Mouse (Mus musculus) hindlimb bud, embryonic 11.5 days (tissue): ENCODE measurements around the gene Mccc1.

Experiments
- DNase-seq: peaks from one replicate; pipeline ENCODE4 v3.0.0-alpha.2; 2012; ENCODE audit warnings: low read depth, low spot score; ENCODE audit errors: extremely low spot score

Mccc1 gene

DNA sequence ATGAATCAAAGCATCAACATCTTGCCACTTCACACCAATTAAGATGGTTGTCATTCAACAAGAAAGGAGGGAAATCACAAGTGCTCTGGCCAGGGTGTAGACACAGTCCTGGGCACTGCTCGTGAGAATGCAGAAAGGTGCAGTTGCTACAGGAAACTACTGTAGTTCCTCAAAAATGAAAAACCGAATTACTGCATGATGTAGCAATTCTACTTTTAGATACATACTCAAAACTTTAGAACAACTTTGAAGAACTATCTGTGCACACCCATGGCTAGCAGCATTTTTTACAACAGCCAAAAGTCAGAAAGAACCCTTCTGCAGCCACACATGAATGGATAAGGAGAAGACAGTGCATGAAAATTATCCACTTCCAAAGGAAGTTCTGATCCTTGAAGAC, 34.0 kb downstream of the Mccc1 start:
- DNase-seq = no peak

DNA sequence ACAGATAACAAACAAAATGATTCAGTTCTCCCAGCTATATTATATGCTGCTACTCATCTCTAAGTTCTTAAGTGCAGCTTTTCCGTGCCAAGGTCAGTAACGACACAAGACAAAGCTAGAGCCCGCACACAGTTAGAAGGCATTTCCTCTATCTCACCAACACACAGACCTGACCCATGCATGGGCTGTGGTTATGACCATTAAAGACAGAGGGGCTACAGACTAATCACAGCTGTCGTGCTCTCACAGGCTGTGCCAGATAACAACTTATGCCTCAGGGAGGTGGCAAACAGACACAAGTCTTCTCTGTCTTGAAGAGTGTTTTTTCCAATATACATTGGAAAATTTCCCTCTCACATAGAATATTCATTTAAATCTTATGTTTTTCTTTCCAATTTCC, 35.5 kb downstream of the Mccc1 start:
- no peak for DNase-seq

DNA sequence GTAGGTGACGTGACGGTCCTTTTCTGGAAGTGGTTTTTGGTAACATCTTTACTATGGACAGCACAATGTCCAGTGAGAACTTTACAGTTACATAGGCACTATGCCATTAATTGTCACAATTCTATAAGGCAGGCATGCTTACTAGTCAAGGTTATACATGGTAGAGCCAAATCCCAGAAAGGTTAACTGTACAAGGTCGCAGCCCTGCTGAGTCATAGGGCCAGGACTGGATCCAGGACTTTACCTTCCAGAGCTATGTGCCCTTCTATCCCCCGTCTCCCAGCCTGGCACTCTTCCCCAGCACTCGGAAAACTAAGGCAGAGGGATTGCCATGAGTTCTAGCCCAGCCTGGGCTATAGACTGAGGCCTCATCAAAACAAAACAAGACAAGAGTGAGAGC, 36.6 kb downstream of the Mccc1 start:
- DNase-seq = no peak

DNA sequence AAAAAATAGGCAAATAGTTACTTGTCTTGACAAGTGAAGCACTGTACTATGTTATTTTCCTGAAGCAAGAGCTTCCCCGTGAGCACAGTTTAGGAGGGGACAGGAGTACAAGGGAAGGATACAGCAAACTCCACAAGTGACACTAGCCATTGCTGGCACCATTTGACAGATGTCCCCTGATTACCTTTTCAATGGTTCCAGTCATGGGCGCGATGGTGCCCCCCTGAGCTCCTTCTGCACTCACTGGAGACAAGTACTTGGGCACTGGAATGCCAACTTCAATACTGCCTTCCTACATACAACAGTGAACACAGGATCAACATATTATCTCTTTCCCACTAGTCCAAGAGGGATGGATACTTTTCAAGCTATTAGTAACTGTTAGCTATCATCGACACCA, 37.1 kb downstream of the Mccc1 start:
- no peak for DNase-seq

DNA sequence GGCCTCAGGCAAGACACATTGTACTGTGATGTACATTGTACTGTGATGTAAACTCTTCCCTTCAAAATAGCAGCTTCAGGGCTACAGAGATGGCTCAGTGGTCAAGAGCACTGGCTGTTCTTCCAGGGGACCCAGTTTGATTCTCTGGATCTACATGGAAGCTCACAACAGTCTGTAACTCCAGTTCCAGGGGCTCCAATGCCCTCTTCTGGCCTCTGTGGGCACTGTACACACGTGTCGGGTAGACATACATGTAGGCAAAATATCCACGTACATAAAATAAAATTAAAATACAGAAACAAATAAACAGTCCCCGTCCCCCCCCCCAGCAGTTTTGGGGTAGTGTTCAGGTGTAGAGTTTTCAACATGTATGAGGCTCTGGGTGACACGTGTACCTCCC, 37.5 kb downstream of the Mccc1 start:
- no peak for DNase-seq

DNA sequence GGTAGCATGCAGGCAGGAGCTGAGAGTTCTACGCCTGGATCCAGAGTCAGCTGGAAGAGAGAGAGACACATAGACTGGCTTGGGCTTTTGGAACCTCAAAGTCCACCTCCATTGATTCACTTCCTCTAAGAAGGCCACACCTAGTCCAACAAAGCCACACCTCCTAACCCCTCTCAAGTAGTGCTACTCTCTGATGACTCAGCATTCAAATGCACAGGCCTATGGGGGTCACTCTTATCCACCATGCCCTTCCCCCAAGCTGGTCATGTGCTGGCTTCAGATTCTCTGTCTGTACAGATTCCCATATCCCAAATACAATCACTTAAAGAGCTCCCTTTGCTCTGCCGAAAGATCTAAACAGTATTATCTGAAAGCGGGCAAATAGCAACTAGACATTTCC, 43.2 kb downstream of the Mccc1 start:
- no peak for DNase-seq

DNA sequence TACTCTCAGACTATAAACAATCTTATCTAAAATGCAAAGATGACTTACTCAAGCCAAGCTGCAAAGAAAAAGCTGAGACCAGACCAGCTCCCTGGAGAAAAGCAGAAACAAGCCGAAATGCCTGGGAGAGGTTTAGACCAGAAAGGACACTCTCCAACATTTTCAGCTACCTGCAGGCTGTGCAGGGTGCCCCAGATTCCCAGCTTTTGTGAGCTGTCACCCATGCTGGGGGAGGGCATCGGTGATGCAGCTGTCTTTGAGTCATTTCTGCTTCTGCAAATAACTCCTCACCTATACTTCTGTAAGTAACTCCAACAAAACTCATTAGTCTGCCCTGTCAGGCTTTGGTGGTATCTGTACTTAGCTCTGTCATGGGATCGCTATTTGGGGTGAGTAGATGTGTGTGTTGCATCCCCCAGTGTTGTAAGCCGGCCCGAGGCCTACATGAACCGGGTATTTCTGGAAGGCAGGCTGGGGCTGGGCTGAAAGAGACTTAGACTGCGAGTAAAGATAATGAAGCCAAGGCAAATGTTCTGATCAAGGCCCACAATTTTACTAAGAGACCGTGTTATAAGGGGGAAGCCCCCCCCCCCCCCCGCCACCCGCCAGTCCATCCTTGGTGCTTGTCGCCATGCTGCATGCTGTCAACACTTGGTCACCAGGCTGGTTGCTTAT, 45.4 kb downstream of the Mccc1 start:
- DNase-seq = no peak

DNA sequence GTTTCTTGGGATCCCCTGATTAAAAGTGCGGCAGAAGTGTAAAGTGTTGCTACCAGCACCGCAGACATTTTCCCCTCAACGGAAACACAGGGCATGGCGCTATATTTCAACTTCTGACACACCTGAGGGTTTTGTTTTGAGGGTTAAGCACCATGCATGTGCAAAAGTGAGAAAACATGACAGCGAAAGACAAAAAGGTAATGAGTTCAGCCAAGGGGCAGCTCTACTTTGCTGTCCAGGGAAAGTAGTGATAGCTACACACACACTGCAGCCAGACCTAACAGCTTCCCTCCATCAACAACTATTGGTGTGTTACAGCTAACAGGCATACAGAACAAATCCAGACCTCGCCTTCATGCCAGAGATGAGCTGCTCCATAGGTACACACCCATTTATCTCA, 46.7 kb downstream of the Mccc1 start:
- DNase-seq = no peak

DNA sequence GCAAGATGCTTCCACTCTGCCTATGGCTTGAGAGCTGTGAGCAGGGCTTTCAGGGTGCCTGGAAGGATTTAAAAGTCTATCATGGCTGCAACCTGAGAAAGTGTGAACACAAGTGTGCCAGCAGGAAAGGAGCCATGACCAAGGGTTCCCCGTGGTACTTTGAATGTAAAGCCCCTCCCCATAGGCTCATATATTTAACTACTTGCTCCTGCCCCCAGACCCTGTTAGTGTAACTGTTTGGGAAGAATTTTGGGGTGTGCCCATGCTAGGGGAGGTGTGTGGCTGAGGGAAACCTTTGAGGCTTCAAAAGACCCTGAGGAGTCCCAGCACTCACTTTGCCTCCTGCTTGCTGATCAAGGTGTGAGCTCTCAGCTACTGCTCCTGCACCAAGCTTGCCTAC, 47.3 kb downstream of the Mccc1 start:
- no peak for DNase-seq

DNA sequence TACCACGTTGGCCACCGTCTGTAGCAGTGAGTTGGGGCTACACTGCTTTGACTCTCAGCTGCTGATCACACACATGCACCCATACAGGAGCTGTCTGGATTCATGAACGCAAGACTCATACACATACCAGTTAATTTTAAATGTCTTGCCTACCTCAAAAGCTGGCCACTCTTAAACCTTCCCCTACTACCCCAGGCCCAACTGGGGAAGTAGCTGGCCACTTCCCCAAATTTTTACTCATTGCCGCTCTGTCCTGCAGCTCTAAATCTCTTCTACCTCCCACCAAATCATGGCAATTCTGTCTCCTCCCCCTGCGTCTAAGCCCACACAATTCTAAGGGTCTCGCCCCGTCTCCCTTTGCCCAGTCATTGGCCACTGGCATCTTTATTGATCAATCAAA, 52.3 kb downstream of the Mccc1 start:
- no peak for DNase-seq

DNA sequence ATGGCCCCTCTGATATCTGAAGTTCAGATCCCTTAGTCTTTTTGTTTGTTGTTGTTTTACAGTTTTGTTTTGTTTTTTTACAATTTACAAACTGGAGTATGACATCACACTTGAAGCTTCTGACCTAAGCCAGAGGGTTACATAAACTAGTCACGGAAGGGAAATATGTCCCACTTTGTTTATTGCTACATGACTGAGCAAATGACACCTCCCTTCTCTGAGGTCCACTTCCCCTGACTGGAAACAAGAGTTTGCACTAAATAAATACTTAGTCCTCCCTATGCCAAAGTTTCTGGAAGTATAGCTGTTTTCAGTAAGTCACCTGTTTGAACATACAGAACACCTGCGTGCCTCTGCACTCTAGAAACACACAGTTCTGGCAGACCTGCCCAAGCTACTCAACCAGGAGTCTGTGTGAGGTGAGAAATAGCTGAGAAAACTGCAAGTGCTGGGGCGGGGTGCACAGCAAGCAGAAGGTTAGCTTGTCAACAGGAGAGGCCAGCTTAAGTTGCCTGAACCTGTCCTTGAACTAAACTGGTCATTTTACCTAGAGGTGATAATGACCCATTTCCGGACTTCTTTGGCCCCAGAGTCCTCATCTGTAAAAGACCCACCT, 59.9 kb downstream of the Mccc1 start:
- DNase-seq = no peak

DNA sequence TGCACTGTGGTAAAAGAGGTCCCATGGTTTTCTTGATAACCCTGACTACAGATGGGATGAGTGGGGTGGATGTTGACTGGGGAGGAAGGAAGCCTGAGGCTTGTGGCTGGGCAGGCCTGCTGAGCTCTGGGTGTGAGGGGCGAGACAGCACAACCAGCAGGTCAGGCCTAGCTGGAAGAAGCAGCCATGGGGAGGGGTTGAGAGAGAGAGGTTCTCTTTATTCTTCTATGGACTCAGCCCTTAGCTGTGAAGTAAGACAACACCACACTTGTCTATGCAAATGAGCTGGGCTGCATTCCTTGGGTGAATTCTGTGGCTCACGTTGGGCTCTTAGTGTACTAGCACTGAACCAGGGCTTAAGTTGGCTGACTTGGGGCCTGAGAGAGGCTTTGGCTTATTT, 60.4 kb downstream of the Mccc1 start:
- no peak for DNase-seq

DNA sequence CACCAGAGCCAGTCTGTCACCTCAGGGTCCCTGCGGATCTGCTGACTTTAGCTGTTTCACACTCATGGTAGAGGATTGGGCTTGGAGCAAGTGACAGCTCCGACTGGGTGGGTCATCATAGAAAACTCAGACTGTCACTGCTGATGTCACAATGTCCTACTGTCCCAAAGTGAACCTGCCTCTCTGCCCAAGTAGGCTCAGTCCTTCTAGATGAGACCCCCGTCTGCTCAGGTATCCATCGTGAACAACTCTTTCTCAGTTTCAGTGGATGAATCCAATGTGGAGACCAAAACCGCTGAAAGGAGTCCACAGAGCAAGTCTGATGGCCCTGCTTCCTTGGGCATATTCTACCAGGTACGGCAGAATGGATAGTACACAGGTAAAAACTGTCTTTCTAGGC, 63.1 kb downstream of the Mccc1 start, which contains the start of gene Dcun1d1:
TSS of gene Dcun1d1 (minus strand) at position 101 of the 400 bp plus-strand sequence.
- no peak for DNase-seq

DNA sequence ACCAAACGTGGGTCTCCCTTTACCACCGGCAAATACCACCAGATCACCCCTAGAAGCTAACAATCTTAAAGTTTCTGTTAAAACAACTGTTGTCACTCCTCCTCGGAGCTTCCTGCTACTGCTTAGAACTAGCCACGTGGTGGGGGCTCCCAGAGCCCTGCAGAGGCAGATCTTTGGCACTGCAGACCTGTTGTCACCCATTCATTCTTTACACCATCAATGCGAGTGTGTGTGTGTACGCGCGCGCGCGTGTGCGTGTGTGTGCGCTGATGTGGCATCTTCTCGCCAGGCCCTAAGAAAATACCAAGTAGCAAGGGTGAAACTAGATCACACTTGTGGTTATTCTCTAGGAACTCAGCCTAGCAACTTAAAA, 67.1 kb downstream of the Mccc1 start:
- no peak for DNase-seq

DNA sequence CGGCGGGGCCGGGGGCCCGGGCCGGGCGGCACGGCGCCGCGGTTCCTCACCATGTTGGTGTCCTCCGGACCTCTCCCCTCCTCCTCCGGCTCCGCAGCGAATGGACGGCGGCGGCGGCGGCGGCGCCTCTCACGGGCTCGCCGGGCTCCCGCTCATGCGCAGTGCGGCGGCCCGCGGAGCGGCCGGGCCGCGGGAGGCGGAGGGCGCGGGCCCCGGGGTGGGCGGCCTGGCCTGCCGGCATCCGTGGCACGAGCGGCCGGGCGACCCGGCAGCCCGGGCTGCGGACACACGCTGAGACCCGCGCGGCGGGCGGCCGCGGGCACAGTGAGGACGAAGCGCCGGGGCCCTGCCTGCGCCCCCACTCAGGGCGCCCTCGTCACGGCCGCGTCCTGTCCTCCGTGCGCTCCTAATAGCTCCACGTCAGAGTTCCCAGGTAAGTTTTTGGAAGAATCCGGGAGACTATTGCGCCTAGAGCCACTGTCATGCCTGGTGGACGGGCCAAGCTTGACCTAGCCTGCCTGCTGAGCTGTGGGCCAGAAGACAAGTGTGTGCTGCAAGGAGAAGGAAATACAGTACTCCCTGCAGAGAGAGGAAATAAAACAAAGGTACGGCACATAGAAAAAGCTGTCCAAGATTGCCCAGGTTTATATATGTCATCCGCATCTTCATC, 67.6 kb downstream of the Mccc1 start:
- DNase-seq = no peak

DNA sequence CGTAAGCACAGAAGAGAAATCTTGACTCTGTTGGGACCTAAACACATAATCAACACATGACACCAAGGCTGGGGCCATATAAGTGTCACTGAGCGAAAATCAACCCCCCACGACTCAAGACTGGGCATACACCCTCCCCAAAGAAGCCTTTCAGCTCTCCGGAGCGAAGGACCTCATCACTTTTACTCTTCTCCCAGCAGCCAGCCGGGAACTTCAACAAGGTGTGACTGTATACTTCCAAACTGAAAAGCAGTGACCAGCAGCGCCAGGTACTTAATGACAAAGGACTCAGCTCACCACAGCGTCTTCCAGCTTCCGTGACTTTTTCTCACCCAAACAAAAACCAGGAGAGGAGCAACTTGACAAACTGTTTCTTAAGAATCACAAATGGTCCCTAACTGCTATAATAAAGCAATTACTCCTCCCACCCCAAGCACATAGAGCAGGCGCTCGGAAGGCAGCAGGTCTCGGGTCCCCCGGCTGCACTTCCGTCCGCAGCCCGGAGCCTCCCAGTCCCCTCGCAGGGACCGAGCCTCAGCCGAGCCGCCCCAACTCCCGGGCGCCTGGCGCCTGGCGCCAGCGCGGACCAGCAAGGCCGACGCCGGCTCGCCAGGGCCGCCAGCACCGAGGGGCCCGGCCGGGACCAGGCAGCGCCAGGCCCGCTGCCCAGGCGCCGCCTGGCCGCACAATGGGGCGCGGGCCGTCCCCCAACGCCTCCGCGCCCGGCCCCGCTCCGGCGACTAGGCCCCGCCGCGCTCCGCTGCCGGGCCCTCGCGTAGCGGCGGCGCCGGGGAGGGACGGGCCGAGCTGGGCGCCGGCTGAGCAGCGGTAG, 68.4 kb downstream of the Mccc1 start:
- peak; percentile 49 for DNase-seq

DNA sequence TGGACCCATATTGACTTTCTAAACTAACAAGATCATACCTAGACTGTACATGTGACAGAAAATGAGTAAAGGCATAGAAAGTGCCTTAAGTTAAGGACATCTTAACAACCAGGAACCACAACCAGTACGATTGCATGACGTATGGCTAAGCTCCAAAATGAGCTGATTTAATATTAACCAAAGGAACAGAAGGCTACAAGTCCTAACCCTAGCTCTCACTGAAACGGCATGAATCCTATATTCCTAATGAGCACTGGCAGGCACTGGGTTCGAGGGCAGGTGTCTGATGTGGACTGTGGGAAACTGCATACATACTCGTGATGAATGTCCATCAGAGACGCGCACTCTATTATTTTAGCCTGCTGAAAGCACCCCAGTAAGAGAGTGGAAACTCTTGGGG, 69.1 kb downstream of the Mccc1 start:
- no peak for DNase-seq

DNA sequence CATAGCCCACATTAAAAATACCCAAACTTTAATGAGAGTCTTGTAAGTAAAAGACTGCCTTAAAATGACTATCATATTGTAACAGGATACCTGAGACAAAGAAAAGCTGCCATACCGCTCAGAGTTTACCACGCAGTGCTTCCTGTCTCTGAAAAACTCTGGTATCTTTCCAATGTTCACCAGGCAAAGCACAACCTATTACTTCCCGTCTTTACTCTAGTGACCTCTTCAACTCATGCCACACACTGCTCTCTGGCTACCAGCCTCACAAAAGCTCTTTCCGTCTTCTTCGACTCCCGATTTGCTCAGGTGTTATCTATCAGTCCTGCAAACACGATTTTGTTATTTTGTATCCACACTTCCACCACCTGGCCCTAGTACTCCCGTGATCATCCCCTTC, 70.6 kb downstream of the Mccc1 start:
- no peak for DNase-seq

DNA sequence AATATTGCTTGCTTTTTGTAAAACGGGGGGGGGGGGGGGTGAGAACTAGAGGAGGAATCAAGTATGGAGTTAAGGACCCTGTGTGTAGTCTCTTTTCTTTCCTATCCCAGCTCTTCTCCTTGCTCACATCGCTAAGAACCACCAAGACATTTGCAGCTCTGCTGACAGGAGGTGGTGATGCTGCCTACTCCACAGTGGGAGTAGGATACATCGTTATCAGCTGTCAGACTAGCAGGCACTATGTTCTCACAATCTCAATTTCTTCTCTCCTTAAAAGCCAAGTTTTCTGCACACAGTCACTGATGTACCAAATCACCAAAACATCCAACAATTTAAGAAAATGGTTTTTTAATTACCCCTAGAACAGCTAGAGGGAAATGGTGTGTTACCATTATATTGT, 71.1 kb downstream of the Mccc1 start:
- no peak for DNase-seq

DNA sequence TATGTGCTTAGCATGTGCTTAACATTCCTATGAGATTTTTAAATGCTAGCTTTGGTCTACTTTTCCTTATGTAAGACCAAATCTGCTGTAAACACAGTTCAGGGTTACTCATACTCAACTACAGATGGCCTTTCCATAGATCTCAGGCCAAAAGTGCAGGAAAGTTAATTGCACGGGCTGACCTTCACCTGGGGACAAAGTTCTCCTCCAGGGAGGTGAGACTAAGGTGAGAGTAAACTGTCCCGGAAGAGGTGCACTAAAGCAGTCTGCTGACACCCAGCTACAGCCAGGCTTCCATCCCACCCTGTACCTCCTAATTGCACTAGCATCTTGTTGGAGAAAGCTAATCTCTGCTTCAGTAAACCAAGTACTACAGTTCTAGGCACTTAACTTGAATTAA, 74.6 kb downstream of the Mccc1 start:
- DNase-seq = no peak

DNA sequence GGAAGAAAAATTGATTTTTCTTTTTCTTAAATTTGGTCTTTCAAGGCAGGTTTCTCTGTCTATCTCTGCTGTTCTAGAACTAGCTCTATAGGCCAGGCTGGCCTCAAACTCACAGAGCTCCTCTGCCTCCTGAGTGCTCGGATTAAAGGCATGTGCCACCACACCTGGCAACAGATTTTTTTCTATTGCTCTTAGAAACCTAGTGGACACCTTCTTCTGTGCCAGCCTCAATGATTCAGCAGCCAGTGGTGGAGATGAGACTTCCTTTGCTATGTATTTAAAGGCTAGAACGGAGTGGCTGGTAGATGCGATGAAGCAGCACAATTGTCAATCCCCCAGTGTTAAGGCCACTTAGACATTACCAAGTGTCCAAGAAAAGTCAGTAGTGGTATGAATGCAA, 76.5 kb downstream of the Mccc1 start:
- no peak for DNase-seq

DNA sequence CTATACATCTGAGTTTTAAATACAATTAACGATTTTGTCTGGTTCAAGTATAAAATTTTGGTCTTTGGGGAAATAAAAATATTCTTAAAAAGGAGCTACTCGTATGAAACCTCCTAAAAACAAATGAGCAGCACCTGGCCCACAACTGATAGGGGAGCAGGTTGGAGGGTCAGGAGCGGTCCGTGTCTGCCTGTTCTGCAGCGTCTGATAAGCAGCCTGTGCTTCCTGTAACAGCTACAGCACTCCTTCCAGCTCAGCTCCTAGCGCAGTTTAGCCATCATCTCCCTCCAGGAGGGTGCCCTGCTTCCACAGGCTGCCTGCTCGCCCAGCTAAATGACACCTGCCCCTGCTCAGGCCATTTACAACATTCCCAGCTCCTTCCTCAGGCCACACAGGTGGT, 77.0 kb downstream of the Mccc1 start:
- DNase-seq = no peak
